Mouse (Mus musculus): ENCODE measurements around the gene Fam3b. TPM values are rescaled to one million over a fixed set of nuclear protein-coding genes. Genes with fewer than 3 reads are reported as not detected.

Gene Fam3b
- 1 to 10 TPM; 1.1 to 3.7 TPM for polyA plus RNA-seq (2017; shearing (Covaris generic))

GRCm38 (mm10) chr16:97514099-97514940 lies at the start of gene Fam3b:
Gene Fam3b, minus strand, starts transcription at chr16:97514816.

GRCm38 (mm10) chr16:97462481-97463181 lies 52.0 kb downstream of the Fam3b start, which contains the start of gene Mx1:
Gene Mx1, minus strand, starts transcription at chr16:97462907.

Other genes starting within 250 kb of the Fam3b start
- 1 to 10 TPM; 2.1 to 7.5 TPM for gene Bace2, start 158.1 kb downstream of the Fam3b start, polyA plus RNA-seq (2017; shearing (Covaris generic))
- 1 to 10 TPM; 4.1 to 6.1 TPM for gene Mx1, start 51.9 kb downstream of the Fam3b start, polyA plus RNA-seq (2017; shearing (Covaris generic))
- gene Tmprss2, start 96.4 kb upstream of the Fam3b start, polyA plus RNA-seq (2017; shearing (Covaris generic)) = 1 to 10 TPM; 1.1 to 1.3 TPM
- gene Ripk4, start 249.0 kb upstream of the Fam3b start, polyA plus RNA-seq (2017; shearing (Covaris generic)) = under 1 TPM; 0.24 to 0.99 TPM

All from inflammation-experienced regulatory T-cells (primary cell).